Mouse (Mus musculus): ENCODE results near the gene Klf16.

The Klf16 gene

DNA sequence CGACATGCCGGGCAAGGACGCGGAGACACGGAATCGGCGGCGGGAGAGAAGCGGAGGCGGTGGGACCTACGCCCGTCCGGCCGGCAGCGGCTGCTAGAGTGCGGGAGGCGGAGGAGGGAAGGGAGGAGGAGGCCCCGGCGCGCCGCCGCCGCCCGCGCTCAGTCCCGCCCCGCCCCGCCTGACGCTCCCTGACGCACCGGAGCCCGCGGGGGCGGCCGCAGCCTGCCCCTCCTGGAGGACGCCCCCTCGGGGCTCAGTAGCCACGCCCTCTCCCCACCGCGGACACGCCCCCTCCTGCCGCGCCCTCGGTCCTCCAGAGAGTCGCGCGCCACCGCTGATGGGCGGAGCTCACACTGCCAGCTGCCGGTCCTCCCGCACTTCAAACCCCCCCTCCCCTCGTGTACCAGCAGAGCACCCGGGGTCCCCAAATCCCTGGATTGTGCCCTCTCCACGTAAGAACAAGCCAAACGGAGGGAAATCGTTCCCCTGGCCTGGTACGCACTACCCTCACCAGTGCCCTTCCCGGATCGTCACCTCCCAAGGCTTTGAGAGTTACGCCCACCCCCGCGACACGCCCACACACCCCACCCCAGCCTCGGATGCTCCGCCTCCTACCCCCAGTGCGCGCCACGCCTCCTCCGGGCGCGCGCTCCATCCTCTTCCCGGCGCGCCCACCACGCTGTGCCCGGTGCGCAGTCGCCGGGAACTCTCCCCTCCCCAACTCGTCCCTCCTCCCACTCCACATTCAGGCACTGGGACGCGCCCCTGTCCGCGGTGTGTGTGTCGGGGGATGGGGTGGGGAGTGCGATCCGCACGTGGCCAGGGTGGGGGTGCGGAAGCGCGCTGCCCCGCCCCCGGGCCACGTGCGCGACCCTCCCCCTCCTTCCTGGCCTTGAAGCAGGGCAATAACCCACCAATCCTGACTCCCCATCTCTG is at the start of gene Klf16:
TSS of gene Klf16 (minus strand) at position 127 of the 936 bp plus-strand sequence.
- DNase-seq (ENCODE audit: low read depth, low spot score): peak; percentile 99
- Histone ChIP-seq H3K36me3 (ENCODE audit: control insufficient read depth, insufficient read depth, low read length, poor library complexity, severe bottlenecking) (peaks cover under 1% of the 10 kb centered on the region; the same call in 1 of the 2 replicates), H3K27me3 (ENCODE audit: control insufficient read depth, insufficient read depth, low read length, poor library complexity, severe bottlenecking) (no peaks in the 10 kb centered on the region)

DNA sequence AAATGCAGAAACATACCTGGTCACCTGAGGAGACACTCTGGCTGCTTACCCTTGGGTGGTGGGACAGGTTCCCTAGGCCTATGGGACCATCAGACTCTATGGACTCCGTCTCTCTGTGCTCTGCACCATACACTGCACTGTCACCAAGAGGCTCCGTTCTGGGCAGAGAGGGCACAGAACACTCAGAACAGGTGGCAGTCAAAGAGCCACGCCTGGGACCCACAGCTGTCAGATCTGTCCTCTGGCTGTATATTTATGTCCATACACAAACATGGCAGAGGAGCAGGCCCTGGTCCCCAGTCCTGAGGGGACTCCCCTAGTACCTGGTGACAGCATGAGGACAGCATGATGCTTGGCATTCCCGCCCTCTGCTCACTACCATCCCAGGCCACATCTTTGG is 48.6 kb upstream of the Klf16 start:
- no peak for DNase-seq (ENCODE audit: low read depth, low spot score)
- no peaks in the 10 kb centered on the region for H3K27me3 ChIP-seq (ENCODE audit: control insufficient read depth, insufficient read depth, low read length, poor library complexity, severe bottlenecking)

DNA sequence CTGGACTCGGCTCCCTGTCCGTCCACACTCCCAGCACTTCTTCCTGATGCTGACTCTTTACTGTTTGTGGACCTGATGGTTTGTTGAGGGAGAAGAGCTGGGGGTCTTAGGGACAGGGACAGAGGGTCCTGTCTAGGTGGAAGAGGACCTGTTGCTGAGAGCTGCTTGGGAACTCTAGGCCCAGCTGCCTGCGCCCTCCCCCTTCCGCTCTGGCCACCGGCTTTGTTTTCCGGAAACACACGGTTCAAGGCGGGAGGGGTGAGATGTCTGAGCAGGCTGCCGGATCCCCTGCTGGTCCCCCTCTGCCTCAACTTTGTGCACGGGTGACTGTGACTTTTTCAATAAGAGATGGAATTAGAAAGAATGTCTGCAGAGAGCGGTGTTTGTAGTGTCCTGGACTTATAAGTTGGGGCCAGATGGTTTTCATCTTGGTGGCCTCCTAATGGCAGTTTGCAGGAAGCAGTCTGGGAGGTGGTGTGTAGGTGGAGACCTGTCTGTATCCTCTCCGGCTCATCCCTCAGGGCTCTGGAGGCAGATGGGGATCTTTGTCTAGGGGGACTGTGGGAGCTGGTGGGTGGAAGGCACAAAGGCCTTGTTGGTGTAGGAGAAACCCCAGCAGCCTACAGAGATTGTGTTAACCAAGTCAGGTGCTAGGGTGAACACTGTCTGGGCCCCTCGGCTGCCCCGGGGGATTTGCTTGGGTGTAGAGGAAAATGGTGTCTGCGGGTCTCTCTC is 46.5 kb upstream of the Klf16 start:
- Histone ChIP-seq H3K27me3 (ENCODE audit: control insufficient read depth, insufficient read depth, low read length, poor library complexity, severe bottlenecking) (no peaks in the 10 kb centered on the region), H3K36me3 (ENCODE audit: control insufficient read depth, insufficient read depth, low read length, poor library complexity, severe bottlenecking) (no peaks in the 10 kb centered on the region)
- DNase-seq (ENCODE audit: low read depth, low spot score): peak; percentile 74

More for the DNA sequence above, 48.6 kb upstream of the Klf16 start:
- H3K36me3 ChIP-seq (ENCODE audit: control insufficient read depth, insufficient read depth, low read length, poor library complexity, severe bottlenecking): no peaks in the 10 kb centered on the region

DNA sequence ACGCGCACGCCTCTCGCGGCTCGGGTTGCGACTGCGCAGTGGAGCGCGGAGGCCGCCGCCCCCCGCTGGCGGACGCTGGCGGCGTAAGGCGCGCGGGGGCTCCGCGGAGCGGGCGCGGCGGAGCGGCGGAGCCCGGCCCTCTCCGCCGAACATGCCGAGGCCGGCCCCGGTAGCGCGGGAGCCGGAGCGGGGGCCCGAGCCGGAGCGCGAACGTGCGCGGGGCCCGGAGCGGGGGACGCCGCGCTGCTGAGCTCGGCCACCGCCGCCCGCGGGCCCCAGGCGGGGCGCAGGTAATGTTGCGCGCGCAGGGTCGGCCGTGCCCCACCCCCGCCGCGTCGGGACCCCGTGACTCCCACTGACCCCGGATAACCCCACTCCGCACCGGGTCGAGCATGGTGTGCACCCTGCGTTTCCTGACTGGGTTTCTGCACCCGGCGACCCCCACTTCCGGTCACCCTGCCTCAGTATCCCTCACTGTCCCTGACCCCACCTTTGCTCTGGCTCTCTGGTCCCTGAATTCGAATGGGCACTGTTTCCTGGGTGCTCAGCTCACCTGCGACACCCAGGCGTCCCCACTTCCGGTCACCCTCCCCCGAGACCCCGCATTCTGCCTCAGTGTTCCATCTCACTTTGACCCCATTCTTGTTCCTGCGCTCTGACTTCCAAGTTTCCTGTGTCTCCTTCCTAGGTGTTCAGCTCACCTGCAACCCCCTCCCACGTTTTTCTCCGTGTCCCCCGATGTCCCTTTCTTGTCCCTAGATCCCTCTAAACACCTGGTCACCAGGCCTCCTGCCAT is 45.7 kb upstream of the Klf16 start, which contains the start of gene Csnk1g2:
TSS of gene Csnk1g2 (plus strand) at position 178 of the 796 bp plus-strand sequence.
- Histone ChIP-seq H3K36me3 (ENCODE audit: control insufficient read depth, insufficient read depth, low read length, poor library complexity, severe bottlenecking) (no peaks in the 10 kb centered on the region), H3K27me3 (ENCODE audit: control insufficient read depth, insufficient read depth, low read length, poor library complexity, severe bottlenecking) (no peaks in the 10 kb centered on the region)
- peak; percentile 76 for DNase-seq (ENCODE audit: low read depth, low spot score)

DNA sequence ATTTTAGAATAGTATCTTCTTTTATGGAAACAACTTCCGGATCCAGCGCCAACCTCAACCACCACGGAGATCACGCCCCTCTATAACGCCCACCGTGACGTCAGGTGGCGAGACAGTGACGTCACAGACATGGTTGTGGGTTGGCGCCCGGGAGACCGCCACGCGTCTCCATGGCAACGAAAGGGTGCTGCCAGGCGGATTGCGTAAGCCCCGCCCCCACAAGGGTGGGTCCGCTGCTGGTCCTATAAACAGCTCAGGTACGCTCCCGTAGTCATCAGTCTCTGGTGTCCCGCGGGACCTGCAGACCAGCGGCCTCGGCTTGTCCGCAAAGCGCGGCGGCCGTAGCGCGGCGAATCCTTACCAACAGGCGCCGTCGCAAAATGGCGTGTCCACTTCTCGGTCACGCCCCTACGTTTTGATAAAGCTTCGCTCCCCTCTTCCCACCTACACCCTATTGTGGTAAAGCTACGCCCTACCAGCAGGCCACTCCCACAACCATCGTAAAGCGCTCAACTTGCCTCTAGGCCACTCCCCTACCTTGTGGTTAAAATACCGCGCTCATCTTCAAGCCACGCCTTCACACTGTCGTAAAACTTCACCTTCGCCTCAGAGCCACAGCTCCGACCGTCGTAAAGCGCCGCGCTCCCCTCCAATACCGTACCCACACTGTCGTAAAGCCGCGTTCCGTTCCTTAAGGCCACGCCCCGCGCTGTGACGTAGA is 45.0 kb upstream of the Klf16 start:
- peak; percentile 100 for DNase-seq (ENCODE audit: low read depth, low spot score)
- Histone ChIP-seq H3K27me3 (ENCODE audit: control insufficient read depth, insufficient read depth, low read length, poor library complexity, severe bottlenecking) (no peaks in the 10 kb centered on the region), H3K36me3 (ENCODE audit: control insufficient read depth, insufficient read depth, low read length, poor library complexity, severe bottlenecking) (no peaks in the 10 kb centered on the region)

DNA sequence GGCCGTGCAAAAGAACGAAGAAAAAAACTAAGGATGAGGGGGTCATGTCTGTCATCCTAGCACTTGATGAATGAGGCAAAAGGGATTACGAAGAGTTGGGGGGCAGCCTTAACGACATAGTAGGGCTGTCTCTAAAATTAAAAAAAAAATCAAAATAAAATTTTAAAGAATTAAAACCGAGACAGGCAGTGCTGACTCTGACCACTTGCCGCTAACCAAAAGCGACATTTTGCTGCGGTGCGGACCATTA is 44.5 kb upstream of the Klf16 start:
- H3K27me3 ChIP-seq (ENCODE audit: control insufficient read depth, insufficient read depth, low read length, poor library complexity, severe bottlenecking): no peaks in the 10 kb centered on the region
- DNase-seq (ENCODE audit: low read depth, low spot score): no peak
- H3K36me3 ChIP-seq (ENCODE audit: control insufficient read depth, insufficient read depth, low read length, poor library complexity, severe bottlenecking): no peaks in the 10 kb centered on the region

DNA sequence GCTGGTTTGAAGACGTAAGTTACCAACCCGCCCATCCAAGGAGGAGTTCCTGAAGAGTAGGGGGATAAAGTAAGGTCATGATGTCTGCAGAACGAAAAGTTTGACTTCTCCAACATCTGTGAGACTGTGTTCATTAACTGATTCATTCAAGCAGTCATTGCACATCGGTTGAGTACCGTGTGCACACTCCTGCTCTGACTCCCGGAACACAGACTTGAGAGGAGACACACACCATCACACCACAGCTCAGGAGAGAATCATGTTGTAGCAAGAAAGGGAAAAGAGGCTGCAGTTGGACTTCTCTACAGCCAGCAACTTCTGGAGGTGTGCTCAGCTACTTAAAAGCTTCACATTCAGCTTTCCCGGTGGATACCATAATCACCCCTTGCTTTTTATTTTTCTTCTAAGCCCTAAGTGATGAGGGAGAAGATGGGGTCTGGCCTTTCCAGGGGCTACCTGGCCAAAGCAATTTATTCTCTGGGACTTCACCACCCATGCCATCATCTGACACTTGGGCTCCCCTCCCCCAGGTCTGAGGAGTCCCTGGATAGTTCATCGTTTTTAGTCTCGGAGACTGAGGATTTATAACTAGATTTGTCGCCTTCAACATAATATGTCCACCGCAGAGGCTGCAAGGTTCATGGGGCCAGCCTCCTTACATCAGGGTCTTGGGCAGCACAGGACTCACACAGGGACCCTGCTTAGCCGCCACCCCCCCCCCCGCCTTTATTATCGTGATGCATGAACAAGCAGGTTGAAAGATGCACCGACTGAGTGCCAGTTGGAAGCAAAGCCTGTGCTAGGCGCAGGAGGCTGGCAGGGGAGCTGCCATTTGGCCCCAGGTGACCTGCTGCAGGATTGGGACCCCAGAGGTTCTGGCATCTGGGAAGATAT is 43.9 kb upstream of the Klf16 start:
- peak; percentile 34 for DNase-seq (ENCODE audit: low read depth, low spot score)

DNA sequence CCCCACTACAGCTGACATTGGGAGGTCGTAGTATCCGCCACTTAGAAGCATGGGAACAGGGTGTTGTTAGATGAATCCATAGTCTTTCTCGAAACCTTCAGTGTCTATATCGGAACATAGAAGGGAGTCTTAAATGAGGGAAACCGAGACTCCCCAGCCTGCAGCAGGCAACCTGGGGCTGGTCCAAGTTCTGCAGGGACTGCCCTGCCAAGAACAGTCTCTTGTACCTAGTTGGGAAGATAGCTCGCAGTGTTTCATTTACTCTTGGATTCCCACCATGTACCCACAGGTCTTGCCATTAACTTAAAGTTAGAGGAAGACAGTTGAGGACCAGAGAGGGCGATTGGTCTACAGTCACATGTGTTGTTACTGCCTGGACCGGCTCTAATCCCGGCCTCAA is 43.2 kb upstream of the Klf16 start:
- Histone ChIP-seq H3K36me3 (ENCODE audit: control insufficient read depth, insufficient read depth, low read length, poor library complexity, severe bottlenecking) (no peaks in the 10 kb centered on the region; the same call in 1 of the 2 replicates), H3K27me3 (ENCODE audit: control insufficient read depth, insufficient read depth, low read length, poor library complexity, severe bottlenecking) (no peaks in the 10 kb centered on the region)
- no peak for DNase-seq (ENCODE audit: low read depth, low spot score)

More for the DNA sequence above, 43.9 kb upstream of the Klf16 start:
- Histone ChIP-seq H3K27me3 (ENCODE audit: control insufficient read depth, insufficient read depth, low read length, poor library complexity, severe bottlenecking) (no peaks in the 10 kb centered on the region), H3K36me3 (ENCODE audit: control insufficient read depth, insufficient read depth, low read length, poor library complexity, severe bottlenecking) (no peaks in the 10 kb centered on the region)

DNA sequence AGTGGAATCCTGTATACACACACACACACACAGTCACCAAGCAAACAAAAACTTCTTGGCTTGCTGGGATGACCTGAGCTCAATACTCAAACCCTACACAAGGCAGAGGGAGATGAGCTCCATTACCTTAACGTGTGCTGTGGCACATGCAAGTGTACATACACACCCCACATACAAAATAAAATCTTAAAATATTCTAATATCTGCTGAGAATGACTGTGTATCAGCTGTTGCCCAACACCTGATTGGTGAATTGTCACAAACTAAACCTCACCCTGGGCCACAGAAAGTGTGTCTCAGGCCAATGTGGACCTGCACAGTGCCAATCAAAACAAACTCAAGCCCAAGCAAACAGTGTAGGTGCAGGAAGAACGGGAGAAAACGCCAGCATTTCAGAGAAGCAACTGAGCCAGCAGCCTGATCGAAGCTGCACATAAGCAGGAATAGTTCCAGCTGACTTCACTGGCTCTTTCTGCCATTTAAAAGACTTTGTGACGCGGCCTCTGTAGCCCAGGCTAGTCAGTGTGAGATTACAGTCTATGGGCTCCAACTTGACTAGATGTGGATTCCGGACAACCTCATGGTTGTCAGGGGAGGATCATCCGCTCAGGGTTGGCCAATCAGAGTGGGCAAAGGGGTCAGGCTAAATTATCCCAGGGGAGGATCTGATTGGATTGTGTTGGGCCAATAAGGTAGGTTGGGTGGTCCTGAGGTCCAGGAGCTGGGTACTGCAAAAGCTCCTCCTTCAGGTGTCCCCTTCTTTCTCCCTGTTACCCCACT is 42.5 kb upstream of the Klf16 start:
- Histone ChIP-seq H3K27me3 (ENCODE audit: control insufficient read depth, insufficient read depth, low read length, poor library complexity, severe bottlenecking) (no peaks in the 10 kb centered on the region), H3K36me3 (ENCODE audit: control insufficient read depth, insufficient read depth, low read length, poor library complexity, severe bottlenecking) (no peaks in the 10 kb centered on the region; the same call in 1 of the 2 replicates)
- no peak for DNase-seq (ENCODE audit: low read depth, low spot score)

DNA sequence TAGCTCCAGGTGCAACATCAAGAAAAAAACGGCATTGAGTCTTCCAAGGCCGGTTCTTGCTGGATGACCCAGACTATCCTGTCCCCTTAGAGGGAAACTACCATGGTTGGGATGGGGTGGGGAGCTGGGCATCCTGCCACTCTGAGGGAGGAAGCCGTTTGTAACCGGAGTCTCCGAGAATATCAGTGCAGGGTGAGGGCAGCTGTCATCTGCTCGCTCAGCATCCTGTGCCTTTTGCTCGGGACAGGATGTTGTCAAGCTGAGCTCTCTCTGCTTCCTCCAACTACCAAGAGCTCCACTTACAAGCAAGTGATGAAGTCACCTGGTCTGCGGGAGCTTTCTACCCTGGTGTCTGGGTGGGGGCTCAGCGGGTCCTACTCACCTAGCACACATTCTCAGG is 41.1 kb upstream of the Klf16 start:
- Histone ChIP-seq H3K36me3 (ENCODE audit: control insufficient read depth, insufficient read depth, low read length, poor library complexity, severe bottlenecking) (no peaks in the 10 kb centered on the region; the same call in 1 of the 2 replicates), H3K27me3 (ENCODE audit: control insufficient read depth, insufficient read depth, low read length, poor library complexity, severe bottlenecking) (no peaks in the 10 kb centered on the region)
- peak; percentile 70 for DNase-seq (ENCODE audit: low read depth, low spot score)

DNA sequence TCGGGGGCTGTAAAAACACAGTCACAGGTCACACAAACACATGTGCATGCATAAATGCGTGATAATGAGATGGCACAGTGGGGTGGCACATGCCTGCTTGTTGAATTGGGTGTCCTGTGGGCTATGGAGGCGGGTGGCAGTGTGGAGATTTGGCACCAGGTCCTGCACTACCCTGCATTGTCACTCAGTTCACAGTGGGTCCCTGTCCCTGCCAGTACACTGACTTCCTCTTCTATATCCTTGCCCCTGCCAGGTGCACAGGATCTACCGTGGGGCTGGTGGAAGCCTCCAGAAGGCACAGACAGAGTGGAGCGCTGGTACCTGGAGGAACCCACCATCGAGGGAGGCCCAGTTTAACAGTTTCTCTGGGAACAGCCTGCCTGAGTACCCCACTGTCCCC is 37.2 kb upstream of the Klf16 start:
- Histone ChIP-seq H3K36me3 (ENCODE audit: control insufficient read depth, insufficient read depth, low read length, poor library complexity, severe bottlenecking) (no peaks in the 10 kb centered on the region; the same call in 1 of the 2 replicates), H3K27me3 (ENCODE audit: control insufficient read depth, insufficient read depth, low read length, poor library complexity, severe bottlenecking) (no peaks in the 10 kb centered on the region)
- DNase-seq (ENCODE audit: low read depth, low spot score): no peak

DNA sequence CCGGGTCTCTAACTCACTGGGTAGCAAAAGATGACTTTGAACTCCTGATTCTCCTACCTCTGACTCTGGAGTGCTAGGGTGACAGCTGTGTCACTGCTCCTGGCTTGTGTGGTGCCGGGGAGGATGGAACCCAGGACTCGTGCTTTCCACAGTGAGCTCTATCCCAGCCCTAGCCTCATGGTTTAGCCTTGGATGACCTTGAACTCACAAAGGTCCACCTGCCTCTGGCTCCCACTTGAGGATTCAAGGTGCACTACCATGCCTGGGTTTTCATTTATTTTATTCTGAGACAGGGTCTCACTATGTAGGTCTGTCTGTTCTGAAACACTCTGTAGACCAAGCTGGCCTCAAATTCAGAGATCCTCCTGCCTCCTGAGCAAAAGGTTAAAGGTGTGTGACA is 36.7 kb upstream of the Klf16 start:
- DNase-seq (ENCODE audit: low read depth, low spot score): no peak
- no peaks in the 10 kb centered on the region for H3K27me3 ChIP-seq (ENCODE audit: control insufficient read depth, insufficient read depth, low read length, poor library complexity, severe bottlenecking)

DNA sequence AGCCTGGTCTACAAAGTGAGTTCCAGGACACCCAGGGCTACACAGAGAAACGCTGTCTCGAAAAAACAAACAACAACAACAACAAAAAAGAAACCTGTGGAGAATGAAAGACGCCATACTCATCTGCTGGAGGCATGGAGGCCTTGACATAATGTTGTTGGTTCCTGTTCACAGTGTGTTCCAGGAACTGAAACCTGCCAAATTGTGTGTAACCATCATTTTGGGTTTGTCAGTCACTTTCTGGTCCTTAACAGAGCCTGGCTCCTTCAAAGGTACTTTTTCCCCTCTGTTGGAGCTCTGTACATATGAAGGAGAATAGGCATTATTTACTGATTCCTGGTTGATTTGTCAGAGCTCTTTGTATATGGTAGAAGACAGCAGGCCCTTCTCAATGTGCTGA is 34.8 kb upstream of the Klf16 start:
- Histone ChIP-seq H3K27me3 (ENCODE audit: control insufficient read depth, insufficient read depth, low read length, poor library complexity, severe bottlenecking) (no peaks in the 10 kb centered on the region), H3K36me3 (ENCODE audit: control insufficient read depth, insufficient read depth, low read length, poor library complexity, severe bottlenecking) (peaks cover 4% of the 10 kb centered on the region)
- peak; percentile 62 for DNase-seq (ENCODE audit: low read depth, low spot score)

More for the DNA sequence above, 36.7 kb upstream of the Klf16 start:
- no peaks in the 10 kb centered on the region; the same call in 1 of the 2 replicates for H3K36me3 ChIP-seq (ENCODE audit: control insufficient read depth, insufficient read depth, low read length, poor library complexity, severe bottlenecking)
